In the genomic region with DNA sequence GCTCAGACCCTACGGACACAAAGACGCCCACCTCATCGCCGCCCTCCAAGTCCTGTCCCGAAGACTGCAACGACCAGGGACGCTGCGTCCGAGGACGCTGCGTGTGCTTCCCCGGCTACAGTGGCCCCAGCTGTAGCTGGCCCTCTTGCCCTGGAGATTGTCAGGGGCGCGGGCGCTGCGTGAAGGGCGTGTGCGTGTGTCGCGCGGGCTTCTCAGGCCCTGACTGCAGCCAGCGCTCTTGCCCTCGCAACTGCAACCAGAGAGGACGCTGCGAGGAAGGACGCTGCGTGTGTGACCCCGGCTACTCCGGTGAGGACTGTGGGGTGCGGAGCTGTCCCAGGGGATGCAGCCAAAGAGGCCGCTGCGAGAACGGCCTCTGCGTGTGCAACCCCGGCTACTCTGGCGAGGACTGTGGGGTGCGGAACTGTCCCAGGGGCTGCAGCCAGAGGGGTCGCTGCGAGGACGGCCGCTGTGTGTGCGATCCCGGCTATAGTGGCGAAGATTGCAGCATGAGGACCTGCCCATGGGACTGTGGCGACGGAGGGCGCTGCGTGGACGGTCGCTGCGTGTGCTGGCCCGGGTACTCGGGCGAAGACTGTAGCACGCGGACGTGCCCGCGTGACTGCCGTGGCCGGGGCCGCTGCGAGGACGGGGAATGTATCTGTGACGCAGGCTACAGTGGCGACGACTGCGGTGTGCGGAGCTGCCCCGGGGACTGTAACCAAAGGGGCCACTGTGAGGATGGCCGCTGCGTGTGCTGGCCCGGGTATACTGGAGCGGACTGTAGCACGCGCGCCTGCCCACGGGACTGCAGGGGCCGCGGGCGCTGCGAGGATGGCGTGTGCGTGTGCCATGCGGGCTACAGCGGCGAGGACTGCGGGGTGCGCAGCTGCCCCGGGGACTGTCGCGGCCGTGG, we compare ENCODE assay signal across 9 mouse cellular contexts. TPM values are rescaled to one million over a fixed set of nuclear protein-coding genes. Genes with fewer than 3 reads are reported as not detected.
DNase-seq lines count a peak whose midpoint lies in the region; ATAC-seq lines count a peak whose summit lies in the region.
"Had no signal": no experiment of that assay in that cellular context is flagged by ENCODE, and none has a peak within 500 bp of the region (broad histone marks: within the 10 kb centered on the region; RNA-seq: fewer than 3 reads in every experiment).

No protein-coding gene starts in this region.

- no peak overlapping the region for H3K9ac ChIP-seq in liver, embryonic 11.5 days (ENCODE audit: low read depth, low read length)
- peak overlapping the region; percentile 12; the same call in 1 of the 2 replicates for H3K9ac ChIP-seq in embryonic facial prominence, embryonic 15.5 days
- H3K9ac ChIP-seq in limb, embryonic 12.5 days (replicated peaks): peak overlapping the region; percentile 50

- no peak overlapping the region for H3K27ac ChIP-seq in liver, embryonic 11.5 days (ENCODE audit: low read depth, low read length)
- no peak overlapping the region for H3K27ac ChIP-seq in embryonic facial prominence, embryonic 15.5 days (replicated peaks)
- no peak overlapping the region for H3K27ac ChIP-seq in limb, embryonic 12.5 days

- WGBS in liver, embryonic 11.5 days: 11% methylated on average over 93 of the region's 93 CpGs
- whole genome bisulfite sequencing in embryonic facial prominence, embryonic 15.5 days: 8% methylated on average over 93 of the region's 93 CpGs
- 9% methylated on average over 93 of the region's 93 CpGs for WGBS in limb, embryonic 12.5 days

- H3K36me3 ChIP-seq in liver, embryonic 11.5 days (ENCODE audit: control insufficient read depth, insufficient read depth, low read length): no peaks in the 10 kb centered on the region
- no peaks in the 10 kb centered on the region for H3K36me3 ChIP-seq in embryonic facial prominence, embryonic 15.5 days
- no peaks in the 10 kb centered on the region for H3K36me3 ChIP-seq in limb, embryonic 12.5 days

- peak overlapping the region; percentile 56 for H3K4me2 ChIP-seq in liver, embryonic 11.5 days
- H3K4me2 ChIP-seq in embryonic facial prominence, embryonic 15.5 days (replicated peaks): peak overlapping the region; percentile 59
- peak overlapping the region; percentile 65 for H3K4me2 ChIP-seq in limb, embryonic 12.5 days

- DNase-seq in liver, embryonic 11.5 days (ENCODE audit: low spot score): no peak
- no peak for DNase-seq in liver
- DNase-seq in retina, embryonic 14.5 days (ENCODE audit: low spot score): peak; percentile 52
- no peak for DNase-seq in spleen, postnatal 4 days (ENCODE audit: low spot score in 2 of 2)
- DNase-seq: right cerebral cortex, postnatal 4 days had no signal

- H3K4me1 ChIP-seq in liver, embryonic 11.5 days (replicated peaks; ENCODE audit: control insufficient read depth, insufficient read depth, low read length): no peaks in the 10 kb centered on the region; the same call in 1 of the 2 replicates
- H3K4me1 ChIP-seq in embryonic facial prominence, embryonic 15.5 days: peaks cover 25% of the 10 kb centered on the region
- peaks cover 16% of the 10 kb centered on the region for H3K4me1 ChIP-seq in limb, embryonic 12.5 days (replicated peaks)

- peak overlapping the region; percentile 32 for H3K4me3 ChIP-seq in liver, embryonic 11.5 days (ENCODE audit: low read depth, low read length)
- peak overlapping the region; percentile 34 for H3K4me3 ChIP-seq in embryonic facial prominence, embryonic 15.5 days (replicated peaks)
- peak overlapping the region; percentile 36 for H3K4me3 ChIP-seq in limb, embryonic 12.5 days (replicated peaks)

- no peak for ATAC-seq in liver, embryonic 11.5 days (replicated peaks; ENCODE audit: low FRiP score)
- no peak for ATAC-seq in embryonic facial prominence, embryonic 15.5 days (ENCODE audit: insufficient number of reproducible peaks, low FRiP score, low TSS enrichment, low read depth)
- ATAC-seq in limb, embryonic 12.5 days (ENCODE audit: insufficient number of reproducible peaks, insufficient read depth, low FRiP score, low TSS enrichment, low read depth): no peak
- ATAC-seq in CD4-positive, CD25-positive, alpha-beta regulatory T cell, adult 4 months: no peak
- ATAC-seq in activated CD4-positive, CD25-positive, alpha-beta regulatory T cell, adult 4 months: no peak

- peaks cover 54% of the 10 kb centered on the region for H3K27me3 ChIP-seq in liver, embryonic 11.5 days (replicated peaks; ENCODE audit: control insufficient read depth, insufficient read depth, low read length)
- peaks cover 71% of the 10 kb centered on the region for H3K27me3 ChIP-seq in embryonic facial prominence, embryonic 15.5 days
- peaks cover 83% of the 10 kb centered on the region for H3K27me3 ChIP-seq in limb, embryonic 12.5 days

- no peaks in the 10 kb centered on the region for H3K9me3 ChIP-seq in liver, embryonic 11.5 days (ENCODE audit: control insufficient read depth, low read length)
- no peaks in the 10 kb centered on the region for H3K9me3 ChIP-seq in embryonic facial prominence, embryonic 15.5 days (replicated peaks)
- H3K9me3 ChIP-seq in limb, embryonic 12.5 days: no peaks in the 10 kb centered on the region

RNA-seq across cellular contexts. Expression of a gene that starts 1.1 kb away (rescaled TPM):
- 0.10 TPM in 1 of 2 replicates, not detected in the other for polyA plus RNA-seq in liver, embryonic 11.5 days (2014; fragmentation: Nextera tagmentation; extraction: Ambion mirVana)
- 0.48 and 0.87 TPM in 2 replicates for polyA plus RNA-seq in embryonic facial prominence, embryonic 15.5 days (2015; fragmentation: Nextera tagmentation; extraction: Ambion mirVana)
- polyA plus RNA-seq in limb, embryonic 12.5 days (2016; fragmentation: Nextera tagmentation; extraction: Ambion mirVana): not detected in 2 replicates
- polyA plus RNA-seq in CD4-positive, CD25-positive, alpha-beta regulatory T cell, adult 4 months (2017; shearing (Covaris generic)): not detected
- not detected for polyA plus RNA-seq in activated CD4-positive, CD25-positive, alpha-beta regulatory T cell, adult 4 months (2017; shearing (Covaris generic))

RNA-seq across cellular contexts. Expression of a gene that starts 24.5 kb away (rescaled TPM):
- 39.9 and 48.5 TPM in 2 replicates for polyA plus RNA-seq in liver, embryonic 11.5 days (2014; fragmentation: Nextera tagmentation; extraction: Ambion mirVana)
- 88.8 and 94.7 TPM in 2 replicates for polyA plus RNA-seq in embryonic facial prominence, embryonic 15.5 days (2015; fragmentation: Nextera tagmentation; extraction: Ambion mirVana)
- 94.8 and 103 TPM in 2 replicates for polyA plus RNA-seq in limb, embryonic 12.5 days (2016; fragmentation: Nextera tagmentation; extraction: Ambion mirVana)
- 10 to 100 TPM; 15.2 to 20.2 TPM for polyA plus RNA-seq in CD4-positive, CD25-positive, alpha-beta regulatory T cell, adult 4 months (2017; shearing (Covaris generic))
- polyA plus RNA-seq in activated CD4-positive, CD25-positive, alpha-beta regulatory T cell, adult 4 months (2017; shearing (Covaris generic)): 10 to 100 TPM; 15.6 to 26.7 TPM

RNA-seq across cellular contexts. Expression of a gene that starts 26.8 kb away (rescaled TPM):
- 9.5 and 9.7 TPM in 2 replicates for polyA plus RNA-seq in liver, embryonic 11.5 days (2014; fragmentation: Nextera tagmentation; extraction: Ambion mirVana)
- 16.2 and 16.8 TPM in 2 replicates for polyA plus RNA-seq in embryonic facial prominence, embryonic 15.5 days (2015; fragmentation: Nextera tagmentation; extraction: Ambion mirVana)
- polyA plus RNA-seq in limb, embryonic 12.5 days (2016; fragmentation: Nextera tagmentation; extraction: Ambion mirVana): 14.0 and 19.5 TPM in 2 replicates
- 1 to 10 TPM; 3.6 to 5.9 TPM for polyA plus RNA-seq in CD4-positive, CD25-positive, alpha-beta regulatory T cell, adult 4 months (2017; shearing (Covaris generic))
- 1 to 10 TPM; 3.5 to 5.4 TPM for polyA plus RNA-seq in activated CD4-positive, CD25-positive, alpha-beta regulatory T cell, adult 4 months (2017; shearing (Covaris generic))

RNA-seq across cellular contexts. Expression of a gene that starts 42.1 kb away (rescaled TPM):
- polyA plus RNA-seq in liver, embryonic 11.5 days (2014; fragmentation: Nextera tagmentation; extraction: Ambion mirVana): not detected in 2 replicates
- 1.3 and 1.5 TPM in 2 replicates for polyA plus RNA-seq in embryonic facial prominence, embryonic 15.5 days (2015; fragmentation: Nextera tagmentation; extraction: Ambion mirVana)
- 0.20 and 0.28 TPM in 2 replicates for polyA plus RNA-seq in limb, embryonic 12.5 days (2016; fragmentation: Nextera tagmentation; extraction: Ambion mirVana)
- polyA plus RNA-seq in CD4-positive, CD25-positive, alpha-beta regulatory T cell, adult 4 months (2017; shearing (Covaris generic)): 1 to 10 TPM; 1.4 to 2.2 TPM
- polyA plus RNA-seq in activated CD4-positive, CD25-positive, alpha-beta regulatory T cell, adult 4 months (2017; shearing (Covaris generic)): 1 to 10 TPM in 1 of 2 experiments, under 1 TPM in 1; 0.34 to 1.4 TPM

RNA-seq across cellular contexts. Expression of a gene that starts 43.1 kb away (rescaled TPM):
- 23.1 and 25.8 TPM in 2 replicates for polyA plus RNA-seq in liver, embryonic 11.5 days (2014; fragmentation: Nextera tagmentation; extraction: Ambion mirVana)
- polyA plus RNA-seq in embryonic facial prominence, embryonic 15.5 days (2015; fragmentation: Nextera tagmentation; extraction: Ambion mirVana): 27.5 and 28.3 TPM in 2 replicates
- polyA plus RNA-seq in limb, embryonic 12.5 days (2016; fragmentation: Nextera tagmentation; extraction: Ambion mirVana): 15.9 and 17.6 TPM in 2 replicates
- 10 to 100 TPM; 20.6 to 32.2 TPM for polyA plus RNA-seq in CD4-positive, CD25-positive, alpha-beta regulatory T cell, adult 4 months (2017; shearing (Covaris generic))
- polyA plus RNA-seq in activated CD4-positive, CD25-positive, alpha-beta regulatory T cell, adult 4 months (2017; shearing (Covaris generic)): 10 to 100 TPM; 13.3 to 16.8 TPM
